Mouse (Mus musculus): Measurements from ENCODE around the gene Rcn3. TPM values are rescaled to one million over a fixed set of nuclear protein-coding genes. Genes with fewer than 3 reads are reported as not detected.

Rcn3 gene
- polyA plus RNA-seq, 1 experiment from 2014 or later: 156 TPM

DNA sequence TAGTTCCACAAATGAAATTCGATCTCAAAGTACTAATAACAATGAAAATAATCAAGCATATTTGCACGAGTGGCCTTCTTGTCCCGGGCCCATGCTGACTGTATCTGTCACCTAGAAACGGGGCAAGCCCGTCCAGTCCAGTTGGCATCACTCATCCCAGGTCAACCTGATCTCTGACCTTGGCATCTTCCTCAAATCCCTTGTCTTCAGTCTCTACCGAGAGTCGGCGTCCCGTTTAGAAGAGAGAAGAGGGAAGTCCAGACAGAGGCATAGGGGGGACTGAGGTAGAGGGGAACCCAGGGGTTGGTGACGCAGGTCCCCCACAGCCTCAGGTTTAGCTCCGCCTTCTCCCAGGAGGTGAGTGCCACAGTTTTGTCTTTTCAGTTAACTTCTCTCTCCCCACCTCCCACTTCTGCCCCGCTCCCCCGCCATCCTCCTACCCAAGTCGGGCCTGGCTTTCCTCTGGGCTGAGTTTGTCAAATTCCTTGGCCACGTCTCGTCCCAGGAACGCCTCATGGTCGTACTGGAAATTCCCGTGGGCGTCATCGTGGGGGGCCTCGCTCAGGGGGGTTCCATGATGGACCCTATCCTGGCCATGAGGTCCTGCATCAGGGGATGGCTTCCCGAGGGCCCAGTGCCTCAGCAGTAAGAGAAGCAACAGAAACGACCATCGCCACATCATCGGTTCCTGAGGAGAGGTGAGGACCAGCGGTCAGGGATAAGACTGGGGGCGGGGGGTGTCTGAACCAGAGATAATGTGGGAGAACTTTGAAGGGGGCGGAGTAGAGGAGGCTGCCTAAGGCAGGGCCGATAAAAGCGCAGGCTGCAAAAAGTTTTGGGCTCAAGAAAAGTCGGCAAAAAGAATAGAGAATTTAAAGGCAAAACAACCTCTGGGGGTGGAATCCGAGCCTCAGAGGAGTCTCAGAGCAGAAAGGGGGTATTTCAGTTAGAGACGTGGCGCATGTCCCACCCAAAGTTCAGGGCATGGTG is 725 bp downstream of the Rcn3 start:
- DNase-seq (ENCODE audit: low spot score): peak; percentile 60
- WGBS: 14% methylated on average over 35 of the region's 35 CpGs
- peak overlapping the region; percentile 90 for H3K27ac ChIP-seq (replicated peaks)

DNA sequence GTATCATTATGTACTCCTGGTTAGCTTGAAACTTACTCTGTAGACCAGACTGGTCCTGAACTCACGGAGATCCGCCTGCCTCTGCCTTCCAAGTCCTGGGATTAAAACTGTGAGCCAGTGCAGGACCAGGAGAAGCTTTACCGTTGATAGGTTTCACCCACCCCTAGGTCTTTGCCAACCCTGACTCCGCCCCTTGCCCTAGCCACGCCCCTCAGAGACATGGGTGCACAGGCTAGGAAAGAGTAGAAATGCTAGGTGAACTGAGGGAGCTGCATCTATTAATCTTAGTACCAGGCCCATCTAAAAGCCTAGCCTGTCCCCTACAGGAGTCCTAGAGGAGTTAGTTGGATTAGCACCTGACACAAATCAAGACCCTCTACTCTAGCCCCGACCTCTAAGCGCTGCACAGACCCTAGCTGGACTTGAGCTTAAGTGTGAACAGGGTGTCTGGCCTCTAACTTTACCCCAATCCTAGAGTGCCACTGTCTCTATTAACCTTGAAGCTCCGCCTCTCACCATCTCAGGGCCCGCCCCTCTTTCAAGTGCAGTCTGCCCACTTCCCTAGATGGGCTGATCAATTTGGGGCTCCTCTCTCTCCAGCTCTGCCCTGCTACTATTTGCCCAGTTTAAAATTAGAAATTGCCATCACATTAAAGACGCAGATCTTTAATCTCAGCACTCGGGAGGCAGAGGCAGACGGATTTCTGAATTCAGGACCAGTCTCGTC is 1.6 kb downstream of the Rcn3 start:
- 80% methylated on average over 13 of the region's 13 CpGs for WGBS
- peaks cover 46% of the 10 kb centered on the region for H3K36me3 ChIP-seq (replicated peaks)
- DNase-seq (ENCODE audit: low spot score): no peak
- no peak overlapping the region for H3K27ac ChIP-seq (replicated peaks)
- peak overlapping the region; percentile 76 for H3K4me3 ChIP-seq
- no peaks in the 10 kb centered on the region for H3K9me3 ChIP-seq
- no peaks in the 10 kb centered on the region for H3K27me3 ChIP-seq (replicated peaks; ENCODE audit: low read depth, poor library complexity, severe bottlenecking)
- peaks cover 46% of the 10 kb centered on the region for H3K4me1 ChIP-seq

More for the DNA sequence above, 725 bp downstream of the Rcn3 start:
- Histone ChIP-seq H3K4me3 (peak overlapping the region; percentile 76), H3K4me1 (peaks cover 48% of the 10 kb centered on the region), H3K9me3 (no peaks in the 10 kb centered on the region), H3K27me3 (replicated peaks; ENCODE audit: low read depth, poor library complexity, severe bottlenecking) (no peaks in the 10 kb centered on the region), H3K36me3 (replicated peaks) (peaks cover 37% of the 10 kb centered on the region)

DNA sequence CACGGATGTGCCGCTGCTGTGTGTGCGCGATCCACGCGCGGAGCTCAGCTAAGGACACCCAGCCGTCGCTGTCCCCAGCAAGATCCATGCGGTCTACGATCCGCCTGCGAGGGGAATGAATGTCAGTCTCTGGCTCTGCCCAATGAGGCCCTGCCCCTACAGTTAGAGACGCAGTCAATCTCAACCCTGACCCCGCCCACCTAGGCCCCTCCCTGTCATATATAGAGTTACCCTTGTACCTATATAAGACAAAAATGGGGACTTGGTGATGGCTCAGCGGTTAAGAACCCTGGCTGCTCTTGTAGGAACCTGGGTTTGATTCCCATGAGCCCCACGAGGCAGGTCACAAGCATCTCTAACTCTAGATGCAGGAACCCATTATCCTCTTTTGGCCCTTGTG is 3.4 kb downstream of the Rcn3 start:
- 92% methylated on average over 17 of the region's 17 CpGs for WGBS

DNA sequence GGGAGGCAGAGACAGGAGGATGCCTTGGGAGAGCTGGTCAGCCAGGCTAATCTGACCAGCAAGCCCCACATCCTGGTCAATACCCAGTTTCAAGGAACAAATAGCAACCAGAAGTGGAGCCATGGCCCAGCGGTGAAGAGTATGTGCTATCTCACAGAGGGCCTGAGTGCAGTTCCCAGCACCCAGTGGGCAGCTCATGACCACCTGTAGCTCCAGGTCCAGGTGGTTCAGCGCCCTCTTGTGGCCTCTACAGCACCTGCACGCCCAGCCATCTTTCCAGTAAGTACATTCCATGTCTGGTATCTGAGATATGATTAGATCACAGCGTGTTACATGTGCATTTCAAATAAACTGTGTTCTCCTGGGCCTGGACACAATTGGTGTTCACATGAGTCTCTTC is 5.9 kb downstream of the Rcn3 start:
- Histone ChIP-seq H3K4me3 (no peak overlapping the region), H3K27ac (replicated peaks) (no peak overlapping the region), H3K4me1 (peaks cover 20% of the 10 kb centered on the region), H3K36me3 (replicated peaks) (peaks cover 82% of the 10 kb centered on the region), H3K9me3 (no peaks in the 10 kb centered on the region), H3K27me3 (replicated peaks; ENCODE audit: low read depth, poor library complexity, severe bottlenecking) (no peaks in the 10 kb centered on the region)
- 77% methylated on average over 4 of the region's 4 CpGs for WGBS
- DNase-seq (ENCODE audit: low spot score): no peak

More for the DNA sequence above, 3.4 kb downstream of the Rcn3 start:
- H3K27ac ChIP-seq (replicated peaks): no peak overlapping the region
- H3K4me1 ChIP-seq: peaks cover 29% of the 10 kb centered on the region
- H3K27me3 ChIP-seq (replicated peaks; ENCODE audit: low read depth, poor library complexity, severe bottlenecking): no peaks in the 10 kb centered on the region
- no peaks in the 10 kb centered on the region for H3K9me3 ChIP-seq
- no peak overlapping the region for H3K4me3 ChIP-seq
- no peak for DNase-seq (ENCODE audit: low spot score)
- peaks cover 63% of the 10 kb centered on the region for H3K36me3 ChIP-seq (replicated peaks)

DNA sequence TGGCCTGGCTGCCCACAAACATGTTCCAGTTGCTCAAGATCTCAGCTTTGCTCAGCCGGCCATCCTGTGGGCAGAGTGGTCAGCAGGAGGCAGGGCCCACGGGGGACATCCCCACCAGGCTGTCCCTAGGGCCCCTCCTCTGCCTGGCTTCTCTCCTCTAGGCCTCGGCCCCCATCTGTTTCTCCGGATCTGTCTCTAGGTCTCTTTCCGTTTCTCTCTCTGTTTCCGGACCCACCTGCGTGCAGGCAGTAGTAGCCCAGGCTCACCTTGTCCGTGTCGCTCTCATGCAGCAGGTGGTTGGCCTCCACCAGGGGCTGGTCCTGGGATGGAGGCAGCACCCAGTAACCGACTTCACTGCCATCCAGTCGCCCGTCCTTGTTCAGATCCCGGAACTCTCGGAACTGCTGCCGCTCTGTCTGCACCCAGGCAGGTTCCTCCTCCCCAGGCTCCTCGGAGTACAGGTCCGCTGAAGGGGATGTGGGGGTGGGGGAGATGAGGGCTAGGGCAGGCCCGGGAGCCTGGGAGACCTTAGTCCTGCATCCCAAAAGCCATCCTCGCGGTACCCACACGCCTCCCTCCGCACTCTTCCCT is 8.6 kb downstream of the Rcn3 start:
- no peak for DNase-seq (ENCODE audit: low spot score)
- H3K36me3 ChIP-seq (replicated peaks): peaks cover 66% of the 10 kb centered on the region
- no peaks in the 10 kb centered on the region for H3K9me3 ChIP-seq
- WGBS: 84% methylated on average over 22 of the region's 22 CpGs
- no peak overlapping the region for H3K4me3 ChIP-seq
- 0 out of 2 replicates have a peak overlapping the region, but pooled peaks have one; percentile 10 for H3K27ac ChIP-seq (replicated peaks)
- peaks cover 11% of the 10 kb centered on the region for H3K4me1 ChIP-seq
- H3K27me3 ChIP-seq (replicated peaks; ENCODE audit: low read depth, poor library complexity, severe bottlenecking): no peaks in the 10 kb centered on the region

DNA sequence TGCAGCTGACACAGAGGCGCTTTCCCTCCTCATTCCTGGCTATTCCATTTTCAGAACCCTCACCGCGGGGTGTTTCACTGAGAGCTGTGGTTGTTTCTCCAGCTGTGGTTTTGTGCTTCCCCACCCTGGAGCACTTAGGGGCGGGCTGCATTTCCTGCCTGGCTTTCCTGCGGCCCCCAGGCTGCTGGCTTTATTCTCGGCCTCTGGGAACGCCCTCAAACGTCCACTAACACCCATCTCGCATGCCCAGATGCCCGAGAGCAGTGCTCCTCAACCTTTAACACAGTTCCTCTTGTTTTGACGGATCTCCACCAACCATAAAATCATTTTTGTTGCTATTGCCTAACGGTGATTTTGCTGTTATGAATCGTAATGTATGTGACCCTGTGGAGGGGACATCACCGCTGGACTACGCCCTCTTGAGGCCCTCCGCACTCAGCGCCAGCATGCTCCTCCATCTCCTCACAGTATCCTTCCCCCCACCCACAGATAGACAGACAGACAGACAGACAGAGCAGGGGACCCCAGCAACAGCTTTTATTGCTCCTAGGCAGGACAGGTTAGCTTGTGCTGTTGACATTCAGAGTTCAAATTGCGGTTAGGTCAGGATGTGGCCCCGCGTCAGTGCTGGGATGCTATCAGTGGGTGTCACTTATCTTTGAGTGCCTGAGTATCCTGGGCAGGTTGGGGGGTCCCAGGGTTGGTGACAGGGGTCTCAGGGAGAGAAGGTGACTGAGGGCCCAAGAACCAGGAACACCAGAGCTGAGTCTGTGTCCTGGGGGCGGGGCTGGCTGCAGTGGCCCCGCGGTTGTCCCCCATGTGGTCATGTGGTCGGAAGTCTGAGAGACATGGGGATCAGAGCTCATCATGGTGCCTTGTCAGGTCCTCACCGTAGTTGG is 9.4 kb downstream of the Rcn3 start:
- no peaks in the 10 kb centered on the region for H3K27me3 ChIP-seq (replicated peaks; ENCODE audit: low read depth, poor library complexity, severe bottlenecking)
- H3K4me1 ChIP-seq: peaks cover 11% of the 10 kb centered on the region
- no peak for DNase-seq (ENCODE audit: low spot score)
- H3K27ac ChIP-seq (replicated peaks): 0 out of 2 replicates have a peak overlapping the region, but pooled peaks have one; percentile 36
- peaks cover 63% of the 10 kb centered on the region for H3K36me3 ChIP-seq (replicated peaks)
- no peak overlapping the region for H3K4me3 ChIP-seq
- H3K9me3 ChIP-seq: no peaks in the 10 kb centered on the region
- WGBS: 74% methylated on average over 25 of the region's 25 CpGs

DNA sequence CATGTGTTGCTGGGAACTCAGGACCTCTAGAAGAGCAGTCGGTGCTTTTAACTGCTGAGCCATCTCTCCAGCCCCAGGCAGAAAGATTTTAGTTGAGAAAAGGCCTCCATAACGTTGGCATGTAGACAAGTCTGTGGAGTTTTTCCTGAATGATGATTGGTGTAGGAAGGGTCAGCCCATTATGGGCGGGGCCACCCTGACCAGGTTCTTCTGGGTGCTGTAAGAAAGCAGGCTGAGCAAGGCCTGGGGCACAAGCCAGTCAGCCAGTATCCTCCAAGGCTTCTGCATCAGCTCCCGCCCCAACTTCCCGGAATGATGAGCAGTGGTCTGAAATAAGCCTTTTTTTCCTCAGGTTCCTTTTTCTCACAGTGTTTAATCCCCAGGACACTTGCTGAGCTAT is 11.0 kb downstream of the Rcn3 start:
- Histone ChIP-seq H3K4me3 (no peak overlapping the region), H3K27me3 (replicated peaks; ENCODE audit: low read depth, poor library complexity, severe bottlenecking) (no peaks in the 10 kb centered on the region), H3K27ac (replicated peaks) (no peak overlapping the region), H3K36me3 (replicated peaks) (peaks cover 63% of the 10 kb centered on the region), H3K4me1 (peaks cover 11% of the 10 kb centered on the region), H3K9me3 (no peaks in the 10 kb centered on the region)
- DNase-seq (ENCODE audit: low spot score): no peak
- 41% methylated on average over 5 of the region's 5 CpGs for WGBS

GRCm38 (mm10) chr7:45079856-45080255 is 12.2 kb downstream of the Rcn3 start:
- 2% methylated on average over 10 of the region's 10 CpGs for WGBS
- peak; percentile 91 for DNase-seq (ENCODE audit: low spot score)
- Histone ChIP-seq H3K27me3 (replicated peaks; ENCODE audit: low read depth, poor library complexity, severe bottlenecking) (no peaks in the 10 kb centered on the region), H3K4me3 (no peak overlapping the region), H3K9me3 (no peaks in the 10 kb centered on the region), H3K27ac (replicated peaks) (no peak overlapping the region), H3K4me1 (peaks cover 11% of the 10 kb centered on the region), H3K36me3 (replicated peaks) (peaks cover 63% of the 10 kb centered on the region)

- Histone ChIP-seq H3K27ac (replicated peaks) (no peak overlapping the region), H3K4me3 (0 out of 2 replicates have a peak overlapping the region, but pooled peaks have one; percentile 3), H3K27me3 (replicated peaks; ENCODE audit: low read depth, poor library complexity, severe bottlenecking) (no peaks in the 10 kb centered on the region), H3K36me3 (replicated peaks) (peaks cover 64% of the 10 kb centered on the region), H3K4me1 (peaks cover 11% of the 10 kb centered on the region), H3K9me3 (no peaks in the 10 kb centered on the region)
- peak; percentile 78 for DNase-seq (ENCODE audit: low spot score)
- WGBS: 40% methylated on average over 9 of the region's 9 CpGs
Measured at GRCm38 (mm10) chr7:45078513-45078912, 13.5 kb downstream of the Rcn3 start.

GRCm38 (mm10) chr7:45077829-45078228 is 14.2 kb downstream of the Rcn3 start:
- Histone ChIP-seq H3K27me3 (replicated peaks; ENCODE audit: low read depth, poor library complexity, severe bottlenecking) (no peaks in the 10 kb centered on the region), H3K9me3 (no peaks in the 10 kb centered on the region), H3K36me3 (replicated peaks) (peaks cover 61% of the 10 kb centered on the region), H3K4me1 (peaks cover 9% of the 10 kb centered on the region), H3K27ac (replicated peaks) (no peak overlapping the region), H3K4me3 (no peak overlapping the region)
- 93% methylated on average over 2 of the region's 2 CpGs for WGBS
- no peak for DNase-seq (ENCODE audit: low spot score)

- no peak for DNase-seq (ENCODE audit: low spot score)
- 89% methylated on average over 14 of the region's 14 CpGs for WGBS
- H3K27me3 ChIP-seq (replicated peaks; ENCODE audit: low read depth, poor library complexity, severe bottlenecking): no peaks in the 10 kb centered on the region
- H3K9me3 ChIP-seq: no peaks in the 10 kb centered on the region
- H3K4me3 ChIP-seq: no peak overlapping the region
- H3K36me3 ChIP-seq (replicated peaks): peaks cover 56% of the 10 kb centered on the region
- peaks cover 4% of the 10 kb centered on the region for H3K4me1 ChIP-seq
- no peak overlapping the region for H3K27ac ChIP-seq (replicated peaks)
Measured at GRCm38 (mm10) chr7:45077322-45077721, 14.7 kb downstream of the Rcn3 start.
